Mouse (Mus musculus): Measurements from ENCODE around the gene Srsf6. TPM values are rescaled to one million over a fixed set of nuclear protein-coding genes. Genes with fewer than 3 reads are reported as not detected.
A peak's percentile ranks its signal among the peaks of the same experiment; 100 is the strongest.

The Srsf6 gene
- polyA plus RNA-seq, 1 experiment from 2014 or later, result 305 TPM

- H3K4me2 ChIP-seq, result no peak overlapping the region
- 84% methylated on average over 3 of the region's 3 CpGs for WGBS
- H3K9ac ChIP-seq (replicated peaks), result no peak overlapping the region
- H3K36me3 ChIP-seq, result no peaks in the 10 kb centered on the region
- no peaks in the 10 kb centered on the region for H3K9me3 ChIP-seq
- H3K27me3 ChIP-seq, result 0 out of 2 replicates have a peak, but pooled peaks cover 5% of the 10 kb centered on the region
- ATAC-seq (ENCODE audit: insufficient number of reproducible peaks, insufficient read depth, low FRiP score, low TSS enrichment, low read depth), result no peak
- H3K4me1 ChIP-seq (replicated peaks), result no peaks in the 10 kb centered on the region
- no peak overlapping the region for H3K27ac ChIP-seq
- no peak overlapping the region for H3K4me3 ChIP-seq (replicated peaks)
Observed at GRCm38 (mm10) chr2:162914040-162914439, 17.3 kb upstream of the Srsf6 start.

- H3K36me3 ChIP-seq, result no peaks in the 10 kb centered on the region
- no peak overlapping the region for H3K9ac ChIP-seq (replicated peaks)
- H3K27ac ChIP-seq, result no peak overlapping the region
- no peak overlapping the region for H3K4me2 ChIP-seq
- no peaks in the 10 kb centered on the region for H3K9me3 ChIP-seq
- no peaks in the 10 kb centered on the region for H3K4me1 ChIP-seq (replicated peaks)
- WGBS, result 60% methylated on average over 2 of the region's 2 CpGs
- ATAC-seq (ENCODE audit: insufficient number of reproducible peaks, insufficient read depth, low FRiP score, low TSS enrichment, low read depth), result no peak
- H3K27me3 ChIP-seq, result 0 out of 2 replicates have a peak, but pooled peaks cover 5% of the 10 kb centered on the region
- no peak overlapping the region for H3K4me3 ChIP-seq (replicated peaks)
Observed at GRCm38 (mm10) chr2:162914519-162914918, 16.8 kb upstream of the Srsf6 start.

GRCm38 (mm10) chr2:162919926-162920325 lies 11.4 kb upstream of the Srsf6 start:
- WGBS, result 59% methylated on average over 5 of the region's 5 CpGs
- Histone ChIP-seq H3K9me3 (no peaks in the 10 kb centered on the region), H3K27ac (no peak overlapping the region), H3K4me1 (replicated peaks) (no peaks in the 10 kb centered on the region), H3K9ac (replicated peaks) (no peak overlapping the region), H3K4me3 (replicated peaks) (no peak overlapping the region), H3K27me3 (peaks cover 13% of the 10 kb centered on the region; the same call in 1 of the 2 replicates), H3K4me2 (no peak overlapping the region), H3K36me3 (no peaks in the 10 kb centered on the region)
- no peak for ATAC-seq (ENCODE audit: insufficient number of reproducible peaks, insufficient read depth, low FRiP score, low TSS enrichment, low read depth)

- no peaks in the 10 kb centered on the region for H3K9me3 ChIP-seq
- no peak overlapping the region for H3K4me2 ChIP-seq
- H3K4me3 ChIP-seq (replicated peaks), result no peak overlapping the region
- no peak for ATAC-seq (ENCODE audit: insufficient number of reproducible peaks, insufficient read depth, low FRiP score, low TSS enrichment, low read depth)
- no peaks in the 10 kb centered on the region for H3K36me3 ChIP-seq
- WGBS, result 10% methylated on average over 6 of the region's 6 CpGs
- H3K27ac ChIP-seq, result no peak overlapping the region
- peaks cover 9% of the 10 kb centered on the region; the same call in 1 of the 2 replicates for H3K27me3 ChIP-seq
- no peaks in the 10 kb centered on the region for H3K4me1 ChIP-seq (replicated peaks)
- no peak overlapping the region for H3K9ac ChIP-seq (replicated peaks)
Observed at GRCm38 (mm10) chr2:162922183-162922582, 9.1 kb upstream of the Srsf6 start.

GRCm38 (mm10) chr2:162922834-162923233 lies 8.5 kb upstream of the Srsf6 start:
- Histone ChIP-seq H3K27ac (no peak overlapping the region), H3K27me3 (peaks cover 8% of the 10 kb centered on the region; the same call in 1 of the 2 replicates), H3K9ac (replicated peaks) (no peak overlapping the region), H3K4me1 (replicated peaks) (no peaks in the 10 kb centered on the region), H3K4me2 (no peak overlapping the region), H3K36me3 (no peaks in the 10 kb centered on the region), H3K9me3 (no peaks in the 10 kb centered on the region), H3K4me3 (replicated peaks) (no peak overlapping the region)
- WGBS, result 68% methylated on average over 5 of the region's 5 CpGs
- no peak for ATAC-seq (ENCODE audit: insufficient number of reproducible peaks, insufficient read depth, low FRiP score, low TSS enrichment, low read depth)

GRCm38 (mm10) chr2:162924126-162924525 lies 7.2 kb upstream of the Srsf6 start:
- Histone ChIP-seq H3K4me2 (no peak overlapping the region), H3K27me3 (peaks cover 12% of the 10 kb centered on the region; the same call in 1 of the 2 replicates), H3K4me3 (replicated peaks) (no peak overlapping the region), H3K9me3 (no peaks in the 10 kb centered on the region), H3K36me3 (no peaks in the 10 kb centered on the region), H3K9ac (replicated peaks) (no peak overlapping the region), H3K27ac (no peak overlapping the region), H3K4me1 (replicated peaks) (no peaks in the 10 kb centered on the region)
- ATAC-seq (ENCODE audit: insufficient number of reproducible peaks, insufficient read depth, low FRiP score, low TSS enrichment, low read depth), result no peak
- 16% methylated on average over 5 of the region's 5 CpGs for WGBS

GRCm38 (mm10) chr2:162927918-162928585 lies 3.3 kb upstream of the Srsf6 start:
- H3K4me3 ChIP-seq (replicated peaks), result no peak overlapping the region
- no peak for ATAC-seq (ENCODE audit: insufficient number of reproducible peaks, insufficient read depth, low FRiP score, low TSS enrichment, low read depth)
- 67% methylated on average over 3 of the region's 3 CpGs for WGBS
- no peaks in the 10 kb centered on the region for H3K9me3 ChIP-seq
- no peak overlapping the region for H3K27ac ChIP-seq
- peaks cover 4% of the 10 kb centered on the region for H3K36me3 ChIP-seq
- H3K4me2 ChIP-seq, result no peak overlapping the region
- H3K4me1 ChIP-seq (replicated peaks), result peaks cover 5% of the 10 kb centered on the region
- H3K9ac ChIP-seq (replicated peaks), result no peak overlapping the region
- peaks cover 9% of the 10 kb centered on the region; the same call in 1 of the 2 replicates for H3K27me3 ChIP-seq

- WGBS, result 82% methylated on average over 3 of the region's 3 CpGs
- no peak for ATAC-seq (ENCODE audit: insufficient number of reproducible peaks, insufficient read depth, low FRiP score, low TSS enrichment, low read depth)
- Histone ChIP-seq H3K36me3 (peaks cover 21% of the 10 kb centered on the region), H3K27me3 (peaks cover 9% of the 10 kb centered on the region; the same call in 1 of the 2 replicates), H3K4me3 (replicated peaks) (no peak overlapping the region), H3K9me3 (no peaks in the 10 kb centered on the region), H3K4me2 (0 out of 2 replicates have a peak overlapping the region, but pooled peaks have one; percentile 69), H3K4me1 (replicated peaks) (peaks cover 9% of the 10 kb centered on the region), H3K9ac (replicated peaks) (no peak overlapping the region), H3K27ac (no peak overlapping the region)
Observed at GRCm38 (mm10) chr2:162929704-162930103, 1.6 kb upstream of the Srsf6 start.

GRCm38 (mm10) chr2:162930516-162931122 lies 709 bp upstream of the Srsf6 start:
- H3K4me3 ChIP-seq (replicated peaks), result peak overlapping the region; percentile 99
- under 1% methylated on average over 18 of the region's 18 CpGs for WGBS
- H3K27me3 ChIP-seq, result peaks cover 9% of the 10 kb centered on the region; the same call in 1 of the 2 replicates
- peaks cover 30% of the 10 kb centered on the region for H3K36me3 ChIP-seq
- H3K4me1 ChIP-seq (replicated peaks), result peaks cover 9% of the 10 kb centered on the region
- peak overlapping the region; percentile 98 for H3K27ac ChIP-seq
- H3K9ac ChIP-seq (replicated peaks), result peak overlapping the region; percentile 100
- ATAC-seq (ENCODE audit: insufficient number of reproducible peaks, insufficient read depth, low FRiP score, low TSS enrichment, low read depth), result no peak; the same call in none of the 2 replicates
- peak overlapping the region; percentile 69 for H3K4me2 ChIP-seq
- no peaks in the 10 kb centered on the region for H3K9me3 ChIP-seq

- H3K36me3 ChIP-seq, result peaks cover 43% of the 10 kb centered on the region
- WGBS, result under 1% methylated on average over 103 of the region's 103 CpGs
Observed at GRCm38 (mm10) chr2:162931674-162932650, 634 bp downstream of the Srsf6 start.

More at GRCm38 (mm10) chr2:162931674-162932650, 634 bp downstream of the Srsf6 start:
- peak overlapping the region; percentile 98 for H3K27ac ChIP-seq
- no peaks in the 10 kb centered on the region for H3K9me3 ChIP-seq
- H3K4me2 ChIP-seq, result peak overlapping the region; percentile 79
- ATAC-seq (ENCODE audit: insufficient number of reproducible peaks, insufficient read depth, low FRiP score, low TSS enrichment, low read depth), result peak; percentile 30; the same call in 1 of the 2 replicates
- H3K4me1 ChIP-seq (replicated peaks), result peaks cover 9% of the 10 kb centered on the region
- H3K9ac ChIP-seq (replicated peaks), result peak overlapping the region; percentile 100
- H3K4me3 ChIP-seq (replicated peaks), result peak overlapping the region; percentile 99
- peaks cover 9% of the 10 kb centered on the region; the same call in 1 of the 2 replicates for H3K27me3 ChIP-seq
